Mouse (Mus musculus): ENCODE data around the gene Gpr68. TPM values are rescaled to one million over a fixed set of nuclear protein-coding genes. Genes with fewer than 3 reads are reported as not detected.

Gene Gpr68
- total and polyA plus RNA-seq, 3 experiments, result 0.04 TPM; not detected in 2

- TF ChIP-seq RAD21 (IDR thresholded peaks at IDR 0.05; ENCODE audit: low read depth, low read length), result peak; percentile 71
- TF ChIP-seq CTCF (IDR thresholded peaks at IDR 0.05 in 2 of 3, conservative IDR thresholded peaks at IDR 0.05 in 1 of 3; ENCODE audit: control insufficient read depth in 1 of 3, insufficient read depth in 1 of 3, low read depth in 2 of 3, low read length in 3 of 3, poor library complexity in 1 of 3, severe bottlenecking in 1 of 3), result peak in 2 of 3 experiments; percentile 70 to 80; a peak in 4 of 6 replicates
- TF ChIP-seq POLR2AphosphoS2 (IDR thresholded peaks at IDR 0.05; ENCODE audit: low read length), result no peak
- peak; percentile 47 for TF ChIP-seq ZC3H11A (IDR thresholded peaks at IDR 0.05; ENCODE audit: low read depth, low read length)
- TF ChIP-seq SMC3 (IDR thresholded peaks at IDR 0.05; ENCODE audit: low read depth, low read length), result peak; percentile 65
- H3K27ac ChIP-seq (ENCODE audit: control insufficient read depth, low read depth, low read length), result no peak overlapping the region
- H3K36me3 ChIP-seq (ENCODE audit: control insufficient read depth in 1 of 2, insufficient read depth in 2 of 2, low read length in 2 of 2), result peaks cover 0 to 1% of the 10 kb centered on the region in 2 experiments; a peak in 2 of 4 replicates
- H3K4me1 ChIP-seq (ENCODE audit: control insufficient read depth in 1 of 2, insufficient read depth in 2 of 2, low read length in 2 of 2), result no peaks in the 10 kb centered on the region
- no peaks in the 10 kb centered on the region for H3K9me3 ChIP-seq (replicated peaks; ENCODE audit: insufficient read depth, low read length)
- DNase-seq (ENCODE audit: low read depth, low spot score), result peak; percentile 74
- H3K4me3 ChIP-seq (ENCODE audit: control insufficient read depth in 1 of 2, insufficient read depth in 1 of 2, low read depth in 2 of 2, low read length in 2 of 2), result no peak overlapping the region
- H3K79me2 ChIP-seq (ENCODE audit: control insufficient read depth, insufficient read depth, low read length, poor library complexity), result no peaks in the 10 kb centered on the region
- no peaks in the 10 kb centered on the region for H3K27me3 ChIP-seq (ENCODE audit: control insufficient read depth in 1 of 2, insufficient read depth in 2 of 2, low read length in 2 of 2)
- H3K9ac ChIP-seq (ENCODE audit: control insufficient read depth, low read depth, low read length, poor library complexity, severe bottlenecking), result no peak overlapping the region
Measured at GRCm38 (mm10) chr12:100925644-100926619, 17.9 kb upstream of the Gpr68 start.

GRCm38 (mm10) chr12:100924646-100925339 is 16.8 kb upstream of the Gpr68 start:
- TF ChIP-seq ZNF384 (IDR thresholded peaks at IDR 0.05; ENCODE audit: low read depth, low read length), result no peak

GRCm38 (mm10) chr12:100910731-100911130 is 2.7 kb upstream of the Gpr68 start:
- Histone ChIP-seq H3K36me3 (ENCODE audit: control insufficient read depth in 1 of 2, insufficient read depth in 2 of 2, low read length in 2 of 2) (no peaks in the 10 kb centered on the region), H3K79me2 (ENCODE audit: control insufficient read depth, insufficient read depth, low read length, poor library complexity) (no peaks in the 10 kb centered on the region), H3K9ac (ENCODE audit: control insufficient read depth, low read depth, low read length, poor library complexity, severe bottlenecking) (no peak overlapping the region), H3K27ac (ENCODE audit: control insufficient read depth, low read depth, low read length) (no peak overlapping the region), H3K27me3 (ENCODE audit: control insufficient read depth in 1 of 2, insufficient read depth in 2 of 2, low read length in 2 of 2) (no peaks in the 10 kb centered on the region), H3K4me1 (ENCODE audit: control insufficient read depth in 1 of 2, insufficient read depth in 2 of 2, low read length in 2 of 2) (no peaks in the 10 kb centered on the region), H3K9me3 (replicated peaks; ENCODE audit: insufficient read depth, low read length) (no peaks in the 10 kb centered on the region), H3K4me3 (ENCODE audit: control insufficient read depth in 1 of 2, insufficient read depth in 1 of 2, low read depth in 2 of 2, low read length in 2 of 2) (no peak overlapping the region)
- TF ChIP-seq CTCF (IDR thresholded peaks at IDR 0.05 in 2 of 3, conservative IDR thresholded peaks at IDR 0.05 in 1 of 3; ENCODE audit: control insufficient read depth in 1 of 3, insufficient read depth in 1 of 3, low read depth in 2 of 3, low read length in 3 of 3, poor library complexity in 1 of 3, severe bottlenecking in 1 of 3), result no peak
- no peak for TF ChIP-seq RCOR1 (IDR thresholded peaks at IDR 0.05; ENCODE audit: low read depth, low read length)
- no peak for TF ChIP-seq GATA1 (IDR thresholded peaks at IDR 0.05; ENCODE audit: low read depth, low read length)
- no peak for TF ChIP-seq POLR2AphosphoS5 (IDR thresholded peaks at IDR 0.05; ENCODE audit: borderline replicate concordance, low read depth, low read length)
- no peak for TF ChIP-seq ZKSCAN1 (IDR thresholded peaks at IDR 0.05; ENCODE audit: low read depth, low read length)
- no peak for TF ChIP-seq MXI1 (IDR thresholded peaks at IDR 0.05; ENCODE audit: low read depth, low read length)
- no peak for TF ChIP-seq NRF1 (IDR thresholded peaks at IDR 0.05; ENCODE audit: insufficient read depth, low read depth, low read length, poor library complexity, severe bottlenecking)
- DNase-seq (ENCODE audit: low read depth, low spot score), result no peak

More at GRCm38 (mm10) chr12:100924646-100925339, 16.8 kb upstream of the Gpr68 start:
- Histone ChIP-seq H3K27me3 (ENCODE audit: control insufficient read depth in 1 of 2, insufficient read depth in 2 of 2, low read length in 2 of 2) (no peaks in the 10 kb centered on the region), H3K36me3 (ENCODE audit: control insufficient read depth in 1 of 2, insufficient read depth in 2 of 2, low read length in 2 of 2) (no peaks in the 10 kb centered on the region; a peak in 2 of 4 replicates), H3K9me3 (replicated peaks; ENCODE audit: insufficient read depth, low read length) (no peaks in the 10 kb centered on the region), H3K27ac (ENCODE audit: control insufficient read depth, low read depth, low read length) (no peak overlapping the region), H3K4me1 (ENCODE audit: control insufficient read depth in 1 of 2, insufficient read depth in 2 of 2, low read length in 2 of 2) (no peaks in the 10 kb centered on the region), H3K4me3 (ENCODE audit: control insufficient read depth in 1 of 2, insufficient read depth in 1 of 2, low read depth in 2 of 2, low read length in 2 of 2) (no peak overlapping the region), H3K9ac (ENCODE audit: control insufficient read depth, low read depth, low read length, poor library complexity, severe bottlenecking) (no peak overlapping the region), H3K79me2 (ENCODE audit: control insufficient read depth, insufficient read depth, low read length, poor library complexity) (no peaks in the 10 kb centered on the region)
- no peak for DNase-seq (ENCODE audit: low read depth, low spot score)

Data from MEL (cell line).